Mouse (Mus musculus) ES-E14 (cell line): Measurements from ENCODE around the gene Cpeb2.

Source experiments
- CHD2 ChIP-seq: IDR thresholded peaks from 2 replicates; pipeline ENCODE4 v1.6.1; 2014; ENCODE audit warnings: mild to moderate bottlenecking, low read depth, low read length, inconsistent platforms
- HCFC1 ChIP-seq: IDR thresholded peaks from 2 replicates; pipeline ENCODE4 v1.6.1; 2012; ENCODE audit warnings: low read length, inconsistent platforms, borderline replicate concordance; ENCODE audit not compliant: insufficient read depth
- MAFK ChIP-seq: IDR thresholded peaks from 2 replicates; pipeline ENCODE4 v1.6.1; 2014; ENCODE audit warnings: mild to moderate bottlenecking, low read depth, low read length, inconsistent platforms; ENCODE audit not compliant: insufficient read depth
- ZNF384 ChIP-seq: IDR thresholded peaks from 2 replicates; pipeline ENCODE4 v1.6.1; 2012; ENCODE audit warnings: low read depth, low read length, inconsistent platforms

DNA sequence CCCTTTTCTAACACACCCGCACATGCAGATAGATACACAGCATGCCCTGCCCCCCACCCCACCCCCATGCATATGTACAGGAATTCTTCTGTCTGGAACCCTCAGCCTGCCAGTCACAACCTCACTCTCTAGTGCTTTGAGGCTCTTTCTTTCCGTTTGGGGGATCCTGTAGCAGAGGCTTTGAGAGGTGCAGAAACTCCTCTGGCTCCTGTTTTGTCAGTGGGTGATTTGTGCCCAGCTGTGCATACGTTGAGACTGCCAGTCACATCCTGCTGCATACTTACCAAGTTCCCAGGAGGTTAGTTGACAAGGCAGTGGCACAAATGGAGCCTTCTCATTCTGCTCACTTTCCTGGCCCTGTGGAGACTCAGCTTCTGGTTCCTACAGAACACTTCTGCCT lies 68.0 kb downstream of the Cpeb2 start:
- TF ChIP-seq ZNF384 = no peak
- no peak for TF ChIP-seq CHD2
- no peak for TF ChIP-seq MAFK
- no peak for TF ChIP-seq HCFC1
